Mouse (Mus musculus) adrenal gland, adult 2 months (tissue): Measurements from ENCODE around the gene Gadd45a. TPM values are rescaled to one million over a fixed set of nuclear protein-coding genes. Genes with fewer than 3 reads are reported as not detected.
"Not testable (repeated sequence)": the region's sequence is repeated elsewhere in the genome, so short reads cannot be mapped to it uniquely, and the experiment has no call there.

Experiments used
- DNase-seq: peaks from one replicate; pipeline ENCODE4 v3.0.0; 2021
- polyA plus RNA-seq: library from polyadenylated mRNA; depleted of rRNA; stranded (reverse); fragments of >200 nt; gene quantifications from 2 replicates; pipeline ENCODE4 v1.2.3, GENCODE M21; 2012
- total RNA-seq, 2 experiments: library from RNA; stranded (reverse); gene quantifications; 2 replicates each; pipeline ENCODE4 v1.2.3; 2021

The Gadd45a gene
- total and polyA plus RNA-seq, 3 experiments = 15.3 to 93.9 (median 51.4) TPM

- DNase-seq = not testable (repeated sequence)
These were observed 18.3 kb downstream of the Gadd45a start for GRCm38 (mm10) chr6:67019001-67019400.

GRCm38 (mm10) chr6:67018365-67018764, 18.9 kb downstream of the Gadd45a start:
- no peak for DNase-seq

- DNase-seq = no peak
These were observed 20.6 kb downstream of the Gadd45a start for GRCm38 (mm10) chr6:67016520-67017111.

GRCm38 (mm10) chr6:67015739-67016519, 21.3 kb downstream of the Gadd45a start:
- no peak for DNase-seq

- DNase-seq = peak; percentile 67
These were observed 22.6 kb downstream of the Gadd45a start for GRCm38 (mm10) chr6:67014679-67015075.

- no peak for DNase-seq
These were observed 23.1 kb downstream of the Gadd45a start for GRCm38 (mm10) chr6:67013949-67014678.

GRCm38 (mm10) chr6:67013293-67013948, 23.8 kb downstream of the Gadd45a start:
- no peak for DNase-seq

- DNase-seq = no peak
These were observed 26.1 kb downstream of the Gadd45a start for GRCm38 (mm10) chr6:67011217-67011518.

- no peak for DNase-seq
These were observed 26.7 kb downstream of the Gadd45a start for GRCm38 (mm10) chr6:67010370-67011216.

GRCm38 (mm10) chr6:67009888-67010287, 27.4 kb downstream of the Gadd45a start:
- DNase-seq = no peak

- DNase-seq = no peak
These were observed 37.5 kb downstream of the Gadd45a start for GRCm38 (mm10) chr6:66999800-67000199.

- DNase-seq = peak; percentile 81
These were observed 38.6 kb downstream of the Gadd45a start for GRCm38 (mm10) chr6:66998645-66999044.

GRCm38 (mm10) chr6:66996257-66996656, 41.0 kb downstream of the Gadd45a start:
- DNase-seq = no peak

GRCm38 (mm10) chr6:66995825-66996224, 41.4 kb downstream of the Gadd45a start:
- DNase-seq = no peak

- no peak for DNase-seq
These were observed 42.3 kb downstream of the Gadd45a start for GRCm38 (mm10) chr6:66994981-66995380.

- DNase-seq = no peak
These were observed 44.5 kb downstream of the Gadd45a start for GRCm38 (mm10) chr6:66992786-66993185.

- DNase-seq = peak; percentile 53
These were observed 45.0 kb downstream of the Gadd45a start for GRCm38 (mm10) chr6:66992232-66992631.

GRCm38 (mm10) chr6:66989518-66989917, 47.7 kb downstream of the Gadd45a start:
- no peak for DNase-seq

- DNase-seq = no peak
These were observed 48.2 kb downstream of the Gadd45a start for GRCm38 (mm10) chr6:66989037-66989436.

- no peak for DNase-seq
These were observed 48.9 kb downstream of the Gadd45a start for GRCm38 (mm10) chr6:66988363-66988762.

GRCm38 (mm10) chr6:66987643-66988042, 49.6 kb downstream of the Gadd45a start:
- no peak for DNase-seq

- DNase-seq = no peak
These were observed 51.2 kb downstream of the Gadd45a start for GRCm38 (mm10) chr6:66986063-66986462.
